Comparison of ENCODE assay signal across 26 mouse cellular contexts in the genomic region with DNA sequence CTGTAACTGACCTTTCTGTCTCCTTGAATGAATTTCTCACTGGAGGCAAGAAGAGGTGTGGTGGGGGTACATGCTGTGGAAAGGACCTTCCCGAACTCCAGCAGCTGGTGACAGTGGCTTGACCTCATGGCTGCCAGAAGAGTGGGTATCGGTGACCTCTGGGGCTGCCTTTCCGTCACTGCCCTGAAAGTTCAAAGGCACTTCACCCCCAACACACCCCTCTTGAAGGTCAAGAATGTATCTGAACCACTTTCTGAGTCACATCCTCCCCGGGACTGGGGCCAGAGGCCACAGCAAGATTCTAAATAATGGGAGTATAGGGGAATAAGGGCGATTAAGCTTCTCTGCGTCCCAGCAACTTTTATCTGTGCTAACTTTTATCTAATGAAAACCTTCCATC. TPM values are rescaled to one million over a fixed set of nuclear protein-coding genes. Genes with fewer than 3 reads are reported as not detected.
A peak's percentile ranks its signal among the peaks of the same experiment; 100 is the strongest.
DNase-seq lines count a peak whose midpoint lies in the region; TF ChIP-seq lines count a peak whose summit lies in the region.
"Had no signal": no experiment of that assay in that cellular context is flagged by ENCODE, and none has a peak within 500 bp of the region (broad histone marks: within the 10 kb centered on the region; RNA-seq: fewer than 3 reads in every experiment).

No protein-coding gene starts in this region.

- no peaks in the 10 kb centered on the region for H3K36me3 ChIP-seq in E14TG2a.4 (ENCODE audit: insufficient read depth, low read length)
- no peaks in the 10 kb centered on the region for H3K36me3 ChIP-seq in kidney, adult 2 months (ENCODE audit: control insufficient read depth, insufficient read depth, low read length)
- H3K36me3 ChIP-seq: embryonic facial prominence, embryonic 13.5 days; forebrain, embryonic 12.5 days; heart, embryonic 12.5 days; hindbrain, embryonic 10.5 days; hindbrain, embryonic 15.5 days had no signal

- peak overlapping the region; percentile 76 for H3K4me3 ChIP-seq in E14TG2a.4 (replicated peaks; ENCODE audit: low read length)
- no peak overlapping the region for H3K4me3 ChIP-seq in kidney, adult 2 months (ENCODE audit: insufficient read depth, low read depth, low read length)
- H3K4me3 ChIP-seq: forebrain, embryonic 12.5 days; gastrocnemius, adult 2 months; hindbrain, embryonic 15.5 days had no signal

- peaks cover 98% of the 10 kb centered on the region for H3K27me3 ChIP-seq in E14TG2a.4 (ENCODE audit: insufficient read depth, low read length)
- H3K27me3 ChIP-seq in kidney, adult 2 months (replicated peaks; ENCODE audit: control insufficient read depth, insufficient read depth, low read length): no peaks in the 10 kb centered on the region

- H3K27ac ChIP-seq in kidney, adult 2 months (ENCODE audit: insufficient read depth, low read depth, low read length): no peak overlapping the region
- H3K27ac ChIP-seq: embryonic facial prominence, embryonic 13.5 days; forebrain, embryonic 12.5 days; gastrocnemius, adult 2 months; hindbrain, embryonic 15.5 days had no signal

- TF ChIP-seq CTCF in E14TG2a.4 (conservative IDR thresholded peaks at IDR 0.05; ENCODE audit: low read length): no peak
- TF ChIP-seq CTCF in kidney, adult 2 months (conservative IDR thresholded peaks at IDR 0.05; ENCODE audit: insufficient read depth, insufficient read length, low read depth, low read length): no peak

- peaks cover 63% of the 10 kb centered on the region for H3K4me1 ChIP-seq in E14TG2a.4 (replicated peaks; ENCODE audit: low read depth, low read length)
- H3K4me1 ChIP-seq in kidney, adult 2 months (ENCODE audit: control insufficient read depth, insufficient read depth, low read length): peaks cover 7% of the 10 kb centered on the region

- WGBS in kidney, adult 2 months: 89% methylated on average over 6 of the region's 6 CpGs

- H3K9me3 ChIP-seq in E14TG2a.4 (ENCODE audit: low read length): no peaks in the 10 kb centered on the region
- H3K9me3 ChIP-seq: embryonic facial prominence, embryonic 13.5 days; forebrain, embryonic 12.5 days; heart, embryonic 12.5 days; hindbrain, embryonic 10.5 days; hindbrain, embryonic 15.5 days had no signal

- TF ChIP-seq POLR2A in kidney, adult 2 months (IDR thresholded peaks at IDR 0.05; ENCODE audit: low read depth, low read length): no peak

- peak; percentile 38 for DNase-seq in adrenal gland, adult 8-10 months
- DNase-seq in adrenal gland, adult 18-20 months (ENCODE audit: low spot score in 2 of 2): no peak
- peak; percentile 37 for DNase-seq in adrenal gland, postnatal 25 days
- DNase-seq in kidney, adult 2 months: no peak
- DNase-seq in testis, postnatal 10 days (ENCODE audit: low spot score): no peak
- DNase-seq in gastrocnemius, adult 18-20 months (ENCODE audit: low spot score): no peak
- DNase-seq: cerebellum, adult 11-12 months; cerebellum, adult 9-10 months; cerebellum, postnatal 25 days; forebrain, postnatal 0 days; gastrocnemius, adult 2 months; gastrocnemius, postnatal 25 days; kidney, adult 8-10 months had no signal

RNA-seq across cellular contexts. Expression of a gene that starts 4.8 kb away (rescaled TPM):
- 1 to 10 TPM in 1 of 4 experiments, under 1 TPM in 3; 0.43 to 2.1 (median 0.73) TPM for total RNA-seq in adrenal gland, adult 8-10 months (2022)
- total RNA-seq in adrenal gland, adult 18-20 months (2021): 1 to 10 TPM; 1.2 to 2.1 TPM
- 1.9 and 3.3 TPM in 2 replicates for total RNA-seq in adrenal gland, postnatal 25 days (2021)
- 0.66 and 1.6 TPM in 2 replicates for polyA plus RNA-seq in kidney, adult 2 months (2012; rRNA removed)
- under 1 TPM in 1 of 2 experiments, not detected in 1; 0.30 TPM for total RNA-seq in gastrocnemius, adult 18-20 months (2021)
- total RNA-seq: CH12.LX; gastrocnemius, adult 2 months; gastrocnemius, postnatal 25 days; granulocyte monocyte progenitor cell, adult 5-6 weeks had no signal

RNA-seq across cellular contexts. Expression of a gene that starts 6.9 kb away (rescaled TPM):
- 1 to 10 TPM; 1.0 to 5.2 (median 1.9) TPM for total RNA-seq in adrenal gland, adult 8-10 months (2022)
- 1 to 10 TPM; 1.4 to 2.5 TPM for total RNA-seq in adrenal gland, adult 18-20 months (2021)
- 0.82 TPM in 1 of 2 replicates, not detected in the other for total RNA-seq in adrenal gland, postnatal 25 days (2021)
- polyA plus RNA-seq in kidney, adult 2 months (2012; rRNA removed): 741 and 818 TPM in 2 replicates
- total RNA-seq in gastrocnemius, adult 18-20 months (2021): not detected
- total RNA-seq: CH12.LX; ES-E14; forebrain, postnatal 0 days; gastrocnemius, adult 2 months; gastrocnemius, postnatal 25 days; granulocyte monocyte progenitor cell, adult 5-6 weeks; heart, adult 8-10 months; heart, postnatal 25 days had no signal
- polyA plus RNA-seq: embryonic facial prominence, embryonic 13.5 days; forebrain, embryonic 12.5 days; forebrain, postnatal 0 days; heart, embryonic 12.5 days; hindbrain, embryonic 10.5 days; hindbrain, embryonic 15.5 days; intestine, embryonic 16.5 days had no signal

RNA-seq across cellular contexts. Expression of a gene that starts 15.5 kb away (rescaled TPM):
- total RNA-seq in adrenal gland, adult 8-10 months (2022): not detected
- not detected for total RNA-seq in adrenal gland, adult 18-20 months (2021)
- total RNA-seq in adrenal gland, postnatal 25 days (2021): not detected in 2 replicates
- 97.9 and 124 TPM in 2 replicates for polyA plus RNA-seq in kidney, adult 2 months (2012; rRNA removed)
- not detected for total RNA-seq in gastrocnemius, adult 18-20 months (2021)
- total RNA-seq: CH12.LX; forebrain, postnatal 0 days; gastrocnemius, adult 2 months; gastrocnemius, postnatal 25 days; granulocyte monocyte progenitor cell, adult 5-6 weeks; heart, postnatal 25 days had no signal
- polyA plus RNA-seq: embryonic facial prominence, embryonic 13.5 days; forebrain, embryonic 12.5 days; forebrain, postnatal 0 days; heart, embryonic 12.5 days; heart, embryonic 16.5 days; intestine, embryonic 16.5 days had no signal

RNA-seq across cellular contexts. Expression of a gene that starts 57.8 kb away (rescaled TPM):
- 10 to 100 TPM; 33.7 to 54.7 (median 43.2) TPM for total RNA-seq in adrenal gland, adult 8-10 months (2022)
- total RNA-seq in adrenal gland, adult 18-20 months (2021): 10 to 100 TPM; 28.9 to 31.6 TPM
- total RNA-seq in adrenal gland, postnatal 25 days (2021): 24.3 TPM in 2 replicates
- 0.43 and 1.3 TPM in 2 replicates for polyA plus RNA-seq in kidney, adult 2 months (2012; rRNA removed)
- under 1 TPM in 1 of 2 experiments, not detected in 1; 0.12 TPM for total RNA-seq in gastrocnemius, adult 18-20 months (2021)
- total RNA-seq: granulocyte monocyte progenitor cell, adult 5-6 weeks had no signal

Comparison
In these comparisons a context has a peak if more than half of its experiments do, and no peak if none do; other contexts are left out.
1. DNase-seq: peak in adrenal gland, adult 8-10 months (single experiment) and adrenal gland, postnatal 25 days (single experiment); none in adrenal gland, adult 18-20 months (0 of 2), kidney, adult 2 months (single experiment), testis, postnatal 10 days (single experiment) and gastrocnemius, adult 18-20 months (single experiment).